Mouse (Mus musculus) kidney, postnatal 25 days (tissue): ENCODE measurements around the gene Gm21987.
A peak's percentile ranks its signal among the peaks of the same experiment; 100 is the strongest.

Experiments
- DNase-seq, 2 experiments: peaks; one replicate each; pipeline ENCODE4 v3.0.0; 2021; ENCODE audit warnings: mixed read lengths in 2 of 2

Gm21987 gene

DNA sequence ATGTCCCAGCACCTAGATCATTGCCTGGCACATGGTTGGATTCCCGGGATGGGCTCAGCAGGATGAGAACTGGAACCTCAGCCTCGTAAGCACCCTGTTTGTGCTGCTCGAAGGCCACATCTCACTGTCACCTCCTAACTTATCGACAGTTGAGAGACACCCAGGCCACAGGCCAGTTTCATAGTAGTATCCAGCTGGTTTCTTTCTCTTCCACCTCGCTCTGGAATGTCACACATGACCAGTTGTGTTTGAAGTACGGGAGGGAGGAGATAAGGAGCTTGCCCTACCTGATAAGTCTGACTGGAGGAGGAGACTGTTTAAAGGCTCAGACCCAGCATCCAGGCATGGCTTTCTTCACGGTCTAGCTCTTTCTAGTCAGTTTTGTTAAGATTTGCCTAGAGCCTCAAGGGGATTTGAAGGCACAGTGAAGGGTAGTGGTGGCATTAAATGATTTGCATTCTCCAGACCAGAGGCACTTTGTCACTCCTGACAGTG is 3.6 kb downstream of the Gm21987 start:
- no peak for DNase-seq

DNA sequence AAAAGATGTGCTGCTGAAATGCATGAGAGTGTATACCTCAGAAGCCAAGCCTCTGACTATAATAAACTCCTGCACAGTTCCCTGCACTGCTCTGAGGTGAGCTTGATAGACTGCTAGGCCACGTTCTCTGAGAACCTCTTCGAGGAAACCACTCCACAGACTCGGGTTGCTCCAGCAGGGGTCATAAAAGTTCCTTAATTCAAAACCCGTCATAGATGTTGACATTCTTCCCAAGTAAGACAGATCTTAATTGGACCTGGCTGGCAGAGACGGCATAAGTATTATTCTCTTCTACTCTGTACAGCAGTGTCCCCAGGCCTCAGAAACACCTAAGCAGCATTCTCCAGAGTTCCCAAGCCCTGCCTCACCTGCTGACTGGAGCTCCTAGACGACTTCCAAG is 4.1 kb downstream of the Gm21987 start:
- DNase-seq = no peak

DNA sequence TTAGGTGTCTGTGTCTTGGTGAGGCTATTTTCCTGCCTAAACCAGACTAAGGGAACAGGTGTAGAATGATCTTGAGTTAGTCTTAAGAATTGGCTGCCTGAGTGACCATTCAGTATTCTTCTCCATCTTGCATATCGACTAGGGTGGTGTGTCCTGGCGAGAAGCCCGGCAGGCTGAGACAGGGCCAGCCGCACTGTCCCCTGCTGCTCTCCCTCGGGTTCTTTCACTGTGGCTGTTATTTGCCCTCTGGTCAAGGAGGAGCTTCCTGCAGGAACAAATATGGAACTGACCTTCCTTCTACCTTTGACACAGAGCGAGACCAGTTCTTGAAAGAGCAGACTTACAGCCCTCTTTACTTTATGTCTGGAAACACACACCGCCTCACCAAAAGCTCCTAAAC is 5.2 kb downstream of the Gm21987 start:
- peak; percentile 15 to 49 for DNase-seq

DNA sequence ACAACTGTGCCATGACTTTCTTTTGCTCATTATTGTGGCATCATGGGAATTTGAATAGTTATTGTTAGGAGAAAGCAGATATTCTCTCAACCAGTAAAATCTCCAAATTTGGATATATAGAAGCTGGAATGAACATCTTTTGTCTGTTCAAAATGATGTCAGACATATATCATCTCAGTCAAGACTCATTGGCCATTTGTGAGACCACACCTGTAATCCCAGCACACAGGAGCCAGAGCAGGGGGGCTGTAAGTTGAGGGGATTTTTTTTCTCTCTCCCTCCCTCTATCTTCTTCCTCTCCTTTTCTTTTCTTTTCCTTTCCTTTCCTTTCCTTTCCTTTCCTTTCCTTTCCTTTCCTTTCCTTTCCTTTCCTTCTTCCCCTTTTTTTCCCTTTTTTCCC is 6.0 kb downstream of the Gm21987 start:
- DNase-seq = no peak

DNA sequence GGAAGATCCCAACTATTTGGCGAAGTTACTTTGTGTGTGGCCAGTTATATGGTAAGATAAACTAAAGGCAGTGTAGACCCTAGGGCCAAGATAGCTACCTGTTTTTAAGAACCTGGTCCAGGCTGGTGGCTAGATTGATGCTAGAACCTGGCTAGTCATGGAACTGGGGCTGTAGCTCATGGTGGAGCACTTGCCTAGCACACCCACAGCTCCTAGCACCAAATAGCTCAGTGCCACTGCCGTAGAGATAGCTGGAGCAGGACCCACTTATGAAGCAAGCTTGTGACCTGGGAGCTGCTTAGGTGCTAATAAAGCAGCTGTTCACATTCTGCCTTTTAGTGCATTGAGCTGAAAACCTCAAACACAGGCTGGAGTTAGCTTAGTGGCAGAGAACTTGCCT is 6.8 kb downstream of the Gm21987 start:
- no peak for DNase-seq

DNA sequence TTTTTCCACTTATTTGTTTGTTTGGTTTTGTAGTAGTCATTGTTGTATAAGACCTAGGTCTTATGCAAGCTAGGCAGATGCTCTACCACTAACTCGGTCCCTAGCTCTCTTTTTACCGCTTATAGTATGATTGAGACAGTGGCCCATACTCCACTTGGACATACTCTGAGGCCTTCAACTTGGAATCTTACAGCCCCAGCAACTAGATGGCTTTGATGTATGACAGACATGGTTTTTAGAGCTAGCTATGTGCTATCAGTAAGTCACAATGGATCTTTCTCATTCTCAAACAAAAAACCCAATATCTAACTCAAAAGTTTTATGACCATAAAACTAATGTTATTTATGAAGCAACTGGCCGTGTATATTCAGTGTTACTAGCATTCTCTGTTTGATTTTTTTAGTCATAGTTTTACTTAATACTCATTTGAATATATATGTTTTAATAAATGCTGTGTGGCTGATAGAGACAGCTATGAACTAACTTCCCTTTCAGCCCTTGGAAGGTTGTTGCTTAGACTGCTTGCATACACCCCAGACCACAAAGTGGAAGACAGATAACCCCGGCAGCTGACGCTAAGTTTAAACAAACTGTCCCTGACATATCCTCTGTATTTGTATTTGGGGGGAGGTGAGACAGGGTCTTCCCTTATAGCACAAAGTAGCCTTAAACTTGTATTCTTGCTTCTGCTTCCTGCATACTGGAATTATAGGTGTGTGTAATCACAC is 7.5 kb downstream of the Gm21987 start:
- no peak for DNase-seq

DNA sequence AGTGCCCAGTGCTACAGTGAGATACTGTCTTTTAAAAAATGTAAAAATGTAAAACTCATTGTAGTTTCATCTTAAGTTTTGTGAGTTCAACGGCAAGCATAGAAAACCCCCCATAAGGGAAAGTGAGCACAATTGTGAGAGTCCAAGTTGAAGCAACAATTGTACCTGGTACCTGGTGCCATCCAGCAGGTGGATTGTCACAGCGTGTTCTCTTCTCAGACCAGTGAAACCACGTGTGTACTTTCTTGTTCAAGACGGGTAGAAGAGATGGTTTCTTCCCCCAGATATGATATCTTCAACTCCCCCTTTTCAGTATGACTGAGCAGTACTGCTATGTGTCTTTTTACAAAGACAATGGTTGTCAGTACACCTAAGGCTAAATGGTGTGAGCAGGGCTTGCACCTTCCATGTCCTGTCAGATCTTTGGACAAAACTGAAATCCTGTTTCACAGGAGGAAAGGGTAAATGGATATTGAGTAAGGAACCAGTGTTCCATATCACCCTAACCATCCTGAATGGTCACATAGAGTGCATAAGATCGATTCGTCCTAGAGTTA is 11.5 kb downstream of the Gm21987 start:
- no peak for DNase-seq

DNA sequence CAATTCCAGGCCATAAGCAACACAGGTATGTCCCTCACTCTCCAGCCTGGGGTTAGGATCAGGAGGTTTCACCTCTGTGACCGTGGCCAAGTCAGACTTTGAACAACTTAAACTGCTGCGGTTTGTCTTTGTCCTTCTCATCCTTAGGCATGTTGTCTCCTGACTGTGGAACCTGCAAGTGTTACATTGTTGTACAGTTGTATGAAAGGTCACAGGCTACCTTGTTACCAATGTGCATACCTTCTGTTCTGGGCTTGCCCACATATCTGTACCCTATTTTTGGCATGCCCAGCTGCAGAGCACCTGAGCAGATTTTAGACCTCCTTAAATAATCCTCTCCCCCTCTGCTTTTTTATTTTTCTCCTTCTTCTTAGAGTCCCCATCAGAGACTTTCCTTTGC is 12.4 kb downstream of the Gm21987 start:
- no peak for DNase-seq

DNA sequence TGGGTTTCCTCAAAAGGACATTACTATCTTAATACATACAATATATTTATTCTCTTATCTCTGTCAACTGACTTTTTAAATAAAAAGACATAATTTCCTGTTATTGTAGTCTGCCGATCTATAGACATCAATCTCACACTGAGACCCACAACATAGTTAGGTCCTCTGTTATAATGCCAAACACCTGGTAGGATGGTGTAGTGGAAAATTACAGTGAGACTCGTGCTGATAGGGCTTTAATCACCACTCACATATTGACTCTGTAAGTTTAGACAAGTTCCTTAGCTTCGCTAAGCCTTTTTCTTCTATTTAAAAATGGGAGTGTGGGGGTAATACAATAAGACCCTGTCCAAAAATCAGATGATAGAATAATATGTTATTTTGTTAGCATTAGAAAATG is 13.0 kb downstream of the Gm21987 start:
- no peak for DNase-seq

DNA sequence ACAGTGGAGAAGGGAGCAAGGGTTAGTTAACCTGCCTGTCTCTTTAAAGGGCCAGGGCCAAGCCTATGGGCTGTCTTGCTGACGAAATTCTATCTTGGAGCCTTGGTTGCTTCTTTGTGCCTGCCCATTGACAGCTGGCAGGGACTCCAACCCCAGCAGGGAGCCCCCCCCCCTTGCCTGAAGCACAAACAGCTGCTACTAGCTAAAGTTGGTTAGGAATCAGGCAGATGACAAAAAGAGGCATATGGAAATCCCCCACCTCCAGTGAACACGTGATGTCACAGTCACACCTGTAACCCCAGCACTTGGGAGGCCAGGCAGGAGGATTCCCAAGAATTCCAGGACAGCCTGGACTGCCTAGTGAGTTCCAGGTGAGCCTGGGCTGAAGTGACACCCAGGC is 13.5 kb downstream of the Gm21987 start:
- DNase-seq = no peak

DNA sequence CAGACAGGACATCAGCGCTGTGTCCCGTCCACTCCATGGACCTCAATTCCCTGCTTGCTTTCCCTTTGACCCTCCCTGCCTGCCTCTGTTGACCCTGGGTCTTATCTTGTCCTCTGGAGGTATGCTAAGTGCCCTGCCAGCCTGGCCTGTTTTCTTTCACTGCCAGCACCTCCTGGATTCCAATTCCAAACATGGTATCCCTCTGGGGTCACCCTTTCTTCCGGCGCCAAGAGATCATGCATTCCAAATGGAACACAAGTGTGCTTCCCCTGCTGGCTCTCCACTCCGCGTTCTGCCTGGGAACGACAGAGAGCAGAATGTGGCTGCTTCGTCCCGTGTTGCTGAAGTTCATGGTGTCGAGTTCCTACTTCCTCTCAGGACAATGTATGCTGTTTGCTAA is 15.1 kb downstream of the Gm21987 start, which contains the start of gene Popdc2:
Gene Popdc2 (plus strand): TSS at position 277 of the 400 bp plus-strand sequence.
- DNase-seq = no peak

DNA sequence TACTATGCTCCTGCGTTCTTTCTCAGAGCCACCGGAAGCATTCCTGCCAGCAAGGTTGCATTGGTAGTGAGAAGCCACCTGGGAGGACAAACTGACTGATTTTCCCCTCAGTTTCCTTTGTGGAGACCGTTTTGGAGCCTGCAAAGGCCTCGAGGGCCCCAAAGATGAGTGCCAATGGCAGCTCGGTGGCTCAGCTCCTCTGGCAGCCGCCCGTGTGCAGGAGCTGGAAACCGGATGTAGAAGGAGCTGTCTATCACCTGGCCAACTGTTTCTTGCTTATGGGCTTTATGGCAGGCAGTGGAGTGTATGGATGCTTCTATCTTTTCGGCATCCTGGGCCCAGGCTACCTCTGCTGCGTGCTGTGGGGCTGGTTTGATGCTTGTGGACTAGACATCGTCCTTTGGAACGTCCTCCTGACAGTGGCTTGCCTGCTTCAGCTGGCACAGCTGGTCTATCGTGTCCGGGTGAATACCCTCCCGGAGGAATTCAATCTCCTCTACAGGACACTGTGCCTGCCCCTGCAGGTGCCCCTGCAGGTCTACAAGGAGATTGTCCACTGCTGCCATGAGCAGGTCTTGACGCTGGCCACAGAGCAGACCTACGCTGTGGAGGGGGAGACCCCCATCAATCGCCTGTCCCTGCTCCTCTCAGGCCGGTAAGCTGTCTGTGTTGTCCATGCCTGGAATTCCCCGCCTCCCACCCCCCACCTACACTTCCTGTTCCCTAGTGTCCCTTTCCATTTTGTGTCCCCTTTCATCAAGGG is 15.8 kb downstream of the Gm21987 start:
- no peak for DNase-seq

DNA sequence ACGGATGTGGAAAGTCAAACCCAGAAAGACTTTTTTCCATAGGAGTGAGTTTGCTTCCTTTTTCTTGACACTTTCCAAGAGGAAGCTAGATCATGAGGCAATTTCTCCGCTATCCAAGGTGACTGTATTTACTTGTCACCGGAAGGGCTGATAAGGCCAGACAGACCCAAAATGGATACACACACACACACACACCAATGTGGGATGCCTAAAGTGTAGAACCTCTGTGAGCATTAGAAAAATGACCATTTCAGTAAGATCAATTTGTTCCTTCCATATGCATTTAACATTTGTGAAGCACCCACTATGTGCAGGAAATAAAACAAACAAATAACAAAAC is 16.4 kb downstream of the Gm21987 start:
- no peak for DNase-seq

DNA sequence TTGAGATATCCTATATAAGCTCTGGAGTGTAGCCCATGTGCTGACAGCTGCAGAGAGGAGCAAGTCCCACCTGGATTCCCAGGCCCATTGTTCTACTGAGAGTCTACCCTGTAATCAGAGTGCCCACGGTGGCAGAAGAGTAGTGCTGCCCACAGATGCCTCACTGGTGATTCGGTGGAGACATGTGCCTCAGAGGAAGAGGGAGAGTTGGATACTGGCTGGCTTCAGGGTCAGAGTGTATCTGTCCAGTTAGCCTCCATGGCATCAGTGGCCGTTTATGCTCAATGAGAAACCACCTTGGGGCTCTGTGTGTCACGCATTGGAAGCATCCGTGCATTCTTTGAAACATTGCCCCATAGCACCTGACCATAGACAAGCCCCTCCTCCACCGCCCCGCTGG is 16.8 kb downstream of the Gm21987 start:
- no peak for DNase-seq

DNA sequence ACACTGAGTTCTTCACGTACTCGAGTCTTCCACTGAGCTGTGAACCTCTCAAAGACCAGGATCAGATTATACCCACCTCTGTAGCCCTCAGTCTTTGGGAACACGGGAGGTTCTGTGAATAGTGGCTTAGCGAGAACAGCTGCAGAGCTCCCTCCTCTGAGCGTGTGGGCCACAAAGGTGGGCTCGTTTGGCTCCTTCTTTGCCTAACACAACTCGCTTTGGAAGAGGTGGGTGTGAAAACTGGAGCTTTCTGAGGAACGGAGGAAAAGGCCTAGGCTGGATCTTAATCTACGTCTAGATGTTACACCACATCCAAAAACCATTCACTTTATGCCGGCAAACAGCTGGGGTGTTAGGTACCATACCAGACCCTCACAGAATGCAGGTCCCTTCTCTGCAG is 18.6 kb downstream of the Gm21987 start:
- DNase-seq = no peak

DNA sequence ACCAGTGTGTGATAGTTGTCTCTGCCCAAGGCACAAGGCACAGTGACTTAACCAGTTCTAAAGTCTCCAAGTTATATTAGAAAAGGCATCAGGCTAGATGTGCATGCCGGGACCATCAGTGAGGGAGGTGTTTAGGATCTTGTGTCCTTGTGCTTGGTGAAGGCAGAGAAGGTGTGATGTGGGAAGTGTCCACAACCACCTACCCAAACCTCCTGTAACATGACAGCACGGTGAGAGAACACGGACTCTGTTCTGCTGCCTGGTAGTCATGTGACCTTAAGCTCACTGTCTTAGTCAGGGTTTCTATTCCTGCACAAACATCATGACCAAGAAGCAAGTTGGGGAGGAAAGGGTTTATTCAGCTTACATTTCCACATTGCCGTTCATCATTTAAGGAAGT is 19.4 kb downstream of the Gm21987 start:
- no peak for DNase-seq

DNA sequence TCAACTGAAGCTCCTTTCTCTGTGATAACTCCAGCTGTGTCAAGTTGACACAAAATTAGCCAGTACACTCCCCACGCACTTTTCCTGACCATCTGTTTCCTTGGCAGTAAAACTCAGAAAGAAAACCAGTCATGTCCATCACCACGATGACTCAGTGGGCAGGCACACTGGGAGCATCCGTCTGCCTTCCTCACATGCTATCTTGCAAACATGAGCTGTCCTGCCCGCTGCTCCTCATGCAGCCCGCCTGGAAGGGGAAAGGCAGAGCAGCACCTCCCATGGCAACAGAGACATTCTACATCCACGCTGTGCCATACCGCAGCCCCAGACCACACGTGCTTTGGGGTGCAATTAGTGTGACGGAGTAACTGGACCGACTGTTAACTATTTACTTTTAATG is 21.5 kb downstream of the Gm21987 start:
- DNase-seq = no peak

DNA sequence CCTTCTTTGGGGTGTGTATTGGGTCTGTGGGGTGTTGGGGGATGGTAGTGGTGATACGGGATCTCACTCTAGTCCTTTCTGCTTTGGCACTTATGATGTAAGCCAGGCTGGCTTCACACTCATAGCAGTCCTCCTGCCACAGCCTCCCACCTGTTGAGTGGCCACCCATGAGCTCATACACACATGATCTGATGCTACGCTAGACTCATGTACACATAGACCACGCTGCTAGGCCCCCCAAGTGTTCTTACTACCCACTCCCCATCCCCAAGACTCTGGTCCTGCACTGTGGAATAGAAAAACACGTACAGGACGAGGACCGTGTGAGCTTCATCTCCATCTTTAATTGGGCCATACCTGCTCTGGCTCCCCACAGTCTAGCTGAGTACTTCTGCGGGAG is 22.2 kb downstream of the Gm21987 start:
- DNase-seq = no peak

DNA sequence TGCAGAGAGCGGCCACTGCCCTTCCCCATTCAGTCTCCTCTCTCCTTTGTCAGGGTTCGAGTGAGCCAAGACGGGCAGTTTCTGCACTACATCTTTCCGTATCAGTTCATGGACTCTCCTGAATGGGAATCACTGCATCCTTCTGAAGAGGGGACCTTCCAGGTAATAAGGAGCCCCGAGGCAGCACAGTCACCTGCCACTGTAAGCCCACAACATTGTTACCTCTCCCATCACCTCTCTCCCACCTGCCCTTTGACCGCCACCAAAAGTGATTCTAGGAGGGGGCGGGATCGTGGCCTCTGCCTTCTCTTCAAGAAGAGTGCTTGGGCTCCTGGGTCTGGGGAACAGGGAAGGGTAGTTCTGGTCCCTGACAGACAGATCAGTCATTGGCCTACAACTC is 22.6 kb downstream of the Gm21987 start:
- DNase-seq = no peak

DNA sequence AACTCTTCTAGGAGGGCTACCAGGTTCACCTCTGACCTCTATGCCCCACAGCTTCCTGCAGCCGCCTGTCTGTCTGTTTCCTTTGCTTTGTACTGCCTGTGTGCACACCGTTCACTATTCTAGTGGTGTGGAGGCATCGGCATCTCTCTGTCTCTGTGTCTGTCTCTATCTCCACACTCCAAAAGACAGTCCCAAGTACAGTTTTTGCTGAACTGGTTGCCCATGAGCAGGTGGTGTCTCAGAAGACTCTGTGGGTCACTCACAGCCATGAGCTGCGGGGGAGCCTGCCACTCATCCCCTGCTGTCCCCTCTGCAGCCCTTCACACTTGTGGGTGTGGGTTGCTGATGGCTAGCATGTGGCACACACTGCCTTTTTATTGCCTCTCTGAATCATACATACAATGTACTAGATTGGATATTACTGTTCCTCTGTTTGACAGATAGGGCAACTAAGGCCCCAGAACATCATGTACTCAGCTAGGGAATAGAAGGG is 23.2 kb downstream of the Gm21987 start:
- DNase-seq = no peak

DNA sequence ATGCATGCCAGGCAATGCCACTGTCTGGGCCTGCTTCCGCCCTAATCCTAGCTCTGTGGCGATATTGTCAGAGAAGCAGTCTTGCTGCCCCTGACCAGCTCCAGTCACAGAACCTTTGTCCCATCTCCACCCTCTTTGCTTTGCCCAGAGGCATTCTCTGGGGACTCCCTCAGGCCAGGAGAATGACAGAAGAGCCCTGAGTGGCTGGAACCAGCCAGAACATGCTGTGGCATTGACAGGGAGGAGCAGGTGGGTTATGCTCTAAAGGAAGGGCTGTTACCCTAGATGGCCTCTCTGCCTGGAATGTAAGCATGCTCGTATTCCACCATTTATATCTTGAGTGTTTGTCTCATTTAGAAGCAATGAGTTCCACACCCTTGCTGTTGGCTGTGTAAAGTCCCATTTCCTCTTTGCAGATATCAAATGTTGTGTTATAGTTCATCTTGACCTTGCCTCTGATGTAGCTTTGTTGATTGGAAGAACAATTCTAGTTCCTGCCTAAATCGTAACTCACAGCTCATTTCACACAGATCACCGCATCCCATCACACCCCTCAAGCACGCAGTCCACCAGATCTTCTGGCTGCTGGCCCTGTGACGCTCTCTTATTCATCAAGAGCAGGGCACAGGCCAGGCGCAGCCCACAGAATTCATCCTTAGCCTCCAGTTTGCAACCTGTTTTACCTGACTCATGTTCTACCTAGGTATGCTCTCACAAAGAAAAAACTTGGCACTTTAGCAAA is 24.0 kb downstream of the Gm21987 start:
- no peak for DNase-seq

DNA sequence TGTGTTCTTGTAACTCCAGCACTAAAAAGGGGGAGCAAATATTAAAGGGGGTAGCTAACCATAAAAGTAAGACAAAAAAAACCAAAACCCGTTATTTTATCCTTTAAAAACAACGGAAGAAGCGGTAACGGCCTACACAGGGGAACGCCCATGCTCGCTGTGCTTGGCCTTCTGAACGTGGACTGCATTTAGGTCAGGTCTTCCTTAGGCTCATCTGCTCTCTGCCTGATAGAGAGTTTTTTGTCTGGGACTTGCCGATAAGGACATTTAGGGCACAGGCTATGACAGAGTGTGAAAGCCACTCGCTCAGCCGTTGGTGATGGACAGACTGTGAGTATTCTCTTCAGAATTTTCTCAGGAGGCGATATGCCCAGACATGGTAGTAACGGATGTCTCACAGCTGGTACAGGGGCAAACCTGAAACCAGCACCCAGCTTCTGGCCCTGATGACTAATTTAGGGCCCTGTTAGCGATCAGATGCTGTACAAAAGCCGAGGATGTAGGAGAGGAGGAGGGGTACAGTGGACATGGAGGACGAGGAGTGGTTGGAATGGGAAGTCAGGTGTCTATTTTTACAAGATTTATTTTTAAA is 25.0 kb downstream of the Gm21987 start:
- no peak for DNase-seq

DNA sequence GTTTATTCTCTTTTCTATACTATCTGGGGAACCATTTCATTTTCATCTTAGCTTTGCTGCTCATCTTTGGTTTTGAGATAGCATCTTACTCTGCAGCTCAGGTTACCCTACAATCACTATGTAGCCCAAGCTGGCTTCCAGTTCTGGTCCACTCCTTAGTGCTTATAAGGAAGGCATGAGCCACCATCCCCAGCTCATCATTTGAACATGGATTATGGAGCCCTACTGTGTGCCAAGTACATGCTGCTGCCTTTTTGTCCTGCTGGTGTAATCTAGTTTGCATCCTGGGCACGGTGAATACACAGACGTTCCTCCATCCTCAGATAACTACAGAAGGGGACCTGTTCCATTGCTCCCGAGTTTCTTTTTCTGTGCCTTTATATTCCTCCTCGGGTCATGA is 26.0 kb downstream of the Gm21987 start:
- no peak for DNase-seq
